Mouse (Mus musculus) bone marrow, adult 2 months (tissue): ENCODE data around the gene Tmem91.

Source experiments
- CTCF ChIP-seq: fragments of 200-500 bp; IDR thresholded peaks from 2 replicates; pipeline ENCODE4 v1.5.1; 2011; ENCODE audit warnings: low read length, control low read depth; ENCODE audit not compliant: control insufficient read depth, insufficient read depth
- POLR2A ChIP-seq: fragments of 200-500 bp; IDR thresholded peaks from 2 replicates; pipeline ENCODE4 v1.6.1; 2011; ENCODE audit warnings: low read depth, mild to moderate bottlenecking, control low read depth, low read length, borderline replicate concordance; ENCODE audit not compliant: control insufficient read depth

DNA sequence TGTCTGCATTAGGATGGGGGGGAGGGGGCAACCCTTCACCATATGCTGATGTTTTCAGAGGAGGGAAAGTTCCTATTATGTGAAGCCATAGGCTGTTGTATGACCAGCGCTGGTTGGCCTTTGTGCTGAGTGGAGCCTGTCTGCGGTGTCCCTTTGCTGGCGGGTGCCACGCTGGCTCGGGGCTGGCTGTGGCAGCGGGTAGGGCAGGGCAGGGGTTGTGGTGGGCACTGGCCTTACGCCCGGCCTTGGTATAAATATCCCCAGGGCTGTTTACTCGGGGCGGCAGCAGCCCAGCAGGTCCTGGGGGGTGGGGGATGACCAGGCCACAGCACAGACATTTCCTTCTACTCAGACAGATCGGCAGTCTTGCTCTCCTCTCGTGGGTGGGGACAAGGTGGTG lies 35.0 kb upstream of the Tmem91 start:
- TF ChIP-seq POLR2A (0 out of 2 replicates have a peak, but pooled peaks have one; percentile 4), CTCF (no peak)
